Mouse (Mus musculus) CD4-positive helper T cell, adult 2 months (primary cell): ENCODE measurements at regions not wholly inside any gene's neighbourhood (a gene's known extent, or its start where the extent isn't known, plus 50 kb on each side); places are given as distances from the start of the nearest gene placed in this dataset.

Experiments
- DNase-seq: peaks from one replicate; pipeline ENCODE4 v3.0.0-alpha.2; 2012; ENCODE audit warnings: low read depth, missing footprints, low spot score

- DNase-seq: no peak
These were observed 473.0 kb downstream of the Hs3st4 start for GRCm38 (mm10) chr7:124455659-124456058.

GRCm38 (mm10) chr7:124487326-124487725 lies 504.7 kb downstream of the Hs3st4 start:
- DNase-seq: no peak

GRCm38 (mm10) chr7:124491109-124491793 lies 508.6 kb downstream of the Hs3st4 start:
- DNase-seq: no peak

- no peak for DNase-seq
These were observed 509.3 kb downstream of the Hs3st4 start for GRCm38 (mm10) chr7:124491851-124492390.

- DNase-seq: no peak
These were observed 518.0 kb downstream of the Hs3st4 start for GRCm38 (mm10) chr7:124500636-124501035.

GRCm38 (mm10) chr7:124502760-124503159 lies 520.1 kb downstream of the Hs3st4 start:
- DNase-seq: no peak

GRCm38 (mm10) chr7:124549038-124549437 lies 566.4 kb downstream of the Hs3st4 start:
- no peak for DNase-seq

GRCm38 (mm10) chr7:124557213-124557612 lies 574.5 kb downstream of the Hs3st4 start:
- DNase-seq: no peak

- DNase-seq: no peak
These were observed 588.1 kb downstream of the Hs3st4 start for GRCm38 (mm10) chr7:124570804-124571203.

GRCm38 (mm10) chr7:124573666-124574065 lies 591.0 kb downstream of the Hs3st4 start:
- no peak for DNase-seq

GRCm38 (mm10) chr7:124581342-124581741 lies 598.7 kb downstream of the Hs3st4 start:
- no peak for DNase-seq

GRCm38 (mm10) chr7:124585296-124585695 lies 602.6 kb downstream of the Hs3st4 start:
- DNase-seq: no peak

- no peak for DNase-seq
These were observed 608.7 kb downstream of the Hs3st4 start for GRCm38 (mm10) chr7:124591369-124591768.

- DNase-seq: no peak
These were observed 610.8 kb downstream of the Hs3st4 start for GRCm38 (mm10) chr7:124593462-124593861.

GRCm38 (mm10) chr7:124600767-124601166 lies 618.1 kb downstream of the Hs3st4 start:
- DNase-seq: no peak

GRCm38 (mm10) chr7:124604581-124604980 lies 621.9 kb downstream of the Hs3st4 start:
- DNase-seq: no peak

GRCm38 (mm10) chr7:124605978-124606377 lies 623.3 kb downstream of the Hs3st4 start:
- no peak for DNase-seq

- no peak for DNase-seq
These were observed 624.4 kb downstream of the Hs3st4 start for GRCm38 (mm10) chr7:124607061-124607460.

- no peak for DNase-seq
These were observed 627.8 kb downstream of the Hs3st4 start for GRCm38 (mm10) chr7:124610437-124610836.

- DNase-seq: no peak
These were observed 664.5 kb downstream of the Hs3st4 start for GRCm38 (mm10) chr7:124647131-124647530.

- DNase-seq: no peak
These were observed 684.7 kb downstream of the Hs3st4 start for GRCm38 (mm10) chr7:124667180-124667968.

- DNase-seq: no peak
These were observed 685.4 kb downstream of the Hs3st4 start for GRCm38 (mm10) chr7:124668058-124668457.

- no peak for DNase-seq
These were observed 687.8 kb downstream of the Hs3st4 start for GRCm38 (mm10) chr7:124670477-124670876.
